Mouse (Mus musculus): ENCODE data around the gene Slc16a8.

DNA sequence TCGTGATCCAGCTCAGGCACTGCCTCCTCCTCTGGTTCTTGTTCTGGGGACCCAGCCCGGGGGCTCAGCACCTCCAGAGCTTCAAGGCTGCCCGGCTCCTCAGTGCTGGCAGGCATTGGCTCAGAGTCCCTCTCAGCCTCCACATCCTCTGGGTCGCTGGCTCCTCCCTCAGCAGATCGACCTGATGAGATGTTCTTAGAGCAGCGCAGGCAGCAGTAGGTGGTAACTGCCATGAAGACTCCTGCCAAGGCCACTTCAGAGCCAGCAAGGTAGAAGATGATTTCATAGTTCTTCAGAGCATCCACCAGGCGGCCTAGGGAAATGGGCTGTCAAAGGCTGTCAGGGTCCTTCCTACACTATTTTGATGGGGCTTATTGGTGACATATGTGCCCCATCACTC is 3.4 kb downstream of the Slc16a8 start:
- no peak for TF ChIP-seq CTCF (conservative IDR thresholded peaks at IDR 0.05; ENCODE audit: low read length)
- no peak for TF ChIP-seq NANOG (IDR thresholded peaks at IDR 0.05; ENCODE audit: borderline replicate concordance, low read length)
